Mouse (Mus musculus) ES-E14 (cell line): Measurements from ENCODE around the gene Slc15a1. TPM values are rescaled to one million over a fixed set of nuclear protein-coding genes. Genes with fewer than 3 reads are reported as not detected.

Experiments
- DNase-seq: peaks from one replicate; pipeline ENCODE4 v3.0.0-alpha.2; 2013; ENCODE audit warnings: low read depth, low spot score
- H3K27ac ChIP-seq: 2 replicates; pipeline ENCODE4 v1.5.1; 2012; ENCODE audit warnings: low read depth, mild to moderate bottlenecking, low read length, moderate library complexity, mixed read lengths; ENCODE audit not compliant: poor library complexity, insufficient read depth, severe bottlenecking
- H3K36me3 ChIP-seq: 2 replicates; pipeline ENCODE4 v1.6.1; 2012; ENCODE audit warnings: mild to moderate bottlenecking, low read length, moderate library complexity, mixed read lengths; ENCODE audit not compliant: control insufficient read depth, poor library complexity, insufficient read depth, severe bottlenecking
- H3K4me1 ChIP-seq, 2 experiments: fragments of 150-350 bp in 1 of 2; sonication (generic) in 1 of 2; 2 replicates each; pipeline ENCODE4 v1.6.1; 2012; ENCODE audit warnings: low read length in 2 of 2, mild to moderate bottlenecking in 1 of 2, mixed read lengths in 1 of 2; ENCODE audit not compliant: control insufficient read depth in 2 of 2, insufficient read depth in 2 of 2, poor library complexity in 1 of 2
- H3K4me3 ChIP-seq, 2 experiments: fragments of 150-350 bp in 1 of 2; sonication (generic) in 1 of 2; 2 replicates each; pipeline ENCODE4 v1.5.1; 2012; ENCODE audit warnings: low read length in 2 of 2, low read depth in 1 of 2, mild to moderate bottlenecking in 1 of 2, mixed read lengths in 1 of 2; ENCODE audit not compliant: insufficient read depth in 1 of 2, poor library complexity in 1 of 2, severe bottlenecking in 1 of 2
- H3K9ac ChIP-seq: 2 replicates; pipeline ENCODE4 v1.6.1; 2012; ENCODE audit warnings: low read depth, mild to moderate bottlenecking, low read length, mixed read lengths; ENCODE audit not compliant: poor library complexity, insufficient read depth, severe bottlenecking
- H3K9me3 ChIP-seq: fragments of 150-350 bp; sonication (generic); 2 replicates; pipeline ENCODE4 v1.6.1; 2012; ENCODE audit warnings: low read depth, mild to moderate bottlenecking, low read length; ENCODE audit not compliant: control insufficient read depth, insufficient read depth
- CHD2 ChIP-seq: IDR thresholded peaks from 2 replicates; pipeline ENCODE4 v1.6.1; 2014; ENCODE audit warnings: mild to moderate bottlenecking, low read depth, low read length, inconsistent platforms
- HCFC1 ChIP-seq: IDR thresholded peaks from 2 replicates; pipeline ENCODE4 v1.6.1; 2012; ENCODE audit warnings: low read length, inconsistent platforms, borderline replicate concordance; ENCODE audit not compliant: insufficient read depth
- MAFK ChIP-seq: IDR thresholded peaks from 2 replicates; pipeline ENCODE4 v1.6.1; 2014; ENCODE audit warnings: mild to moderate bottlenecking, low read depth, low read length, inconsistent platforms; ENCODE audit not compliant: insufficient read depth
- ZC3H11A ChIP-seq: IDR thresholded peaks from 2 replicates; pipeline ENCODE4 v1.6.1; 2012; ENCODE audit warnings: low read depth, mild to moderate bottlenecking, inconsistent platforms, low read length, borderline replicate concordance
- ZNF384 ChIP-seq: IDR thresholded peaks from 2 replicates; pipeline ENCODE4 v1.6.1; 2012; ENCODE audit warnings: low read depth, low read length, inconsistent platforms
- in situ Hi-C, 2 experiments: fragments of 600-800 bp; cut with MboI; formaldehyde crosslinking; loops; one replicate each; pipeline ENCODE4 v1.15.1; 2025; ENCODE audit warnings: low sequenced_read_pairs in 2 of 2, inconsistent platforms in 1 of 2; ENCODE audit not compliant: unreplicated experiment in 2 of 2
- total RNA-seq: library from RNA; depleted of rRNA; stranded (reverse); fragments of 300-350 nt; gene quantifications from 2 replicates; pipeline ENCODE4 v1.2.3, GENCODE M21; 2012

Slc15a1 gene
- total RNA-seq, 1 experiment, result 4.6 TPM

DNA sequence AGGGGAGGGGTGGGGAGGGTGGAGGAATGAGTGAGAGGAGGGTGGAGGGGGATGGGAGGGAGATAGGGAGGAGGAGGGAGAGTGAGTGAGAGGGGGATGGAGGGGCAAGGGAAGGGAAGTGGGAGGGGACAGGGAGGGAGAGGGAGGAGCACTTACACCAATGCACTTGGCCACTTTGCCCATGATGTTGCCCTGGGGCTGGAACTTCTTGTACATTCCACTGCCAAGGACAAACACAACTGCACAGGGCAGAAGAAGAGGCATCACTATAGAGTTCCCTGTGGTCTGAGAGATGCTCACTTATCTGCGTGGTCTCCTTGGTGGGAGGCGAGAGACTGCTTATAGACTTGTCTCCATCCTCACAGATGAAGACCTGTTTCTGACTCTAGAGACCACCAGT is 23.5 kb downstream of the Slc15a1 start:
- in situ Hi-C loops, result no loop called here
- Histone ChIP-seq H3K9ac (no peak overlapping the region), H3K27ac (no peak overlapping the region), H3K36me3 (no peaks in the 10 kb centered on the region), H3K4me1 (no peaks in the 10 kb centered on the region), H3K4me3 (no peak overlapping the region), H3K9me3 (no peaks in the 10 kb centered on the region)
- no peak for DNase-seq
- no peak for TF ChIP-seq HCFC1
- no peak for TF ChIP-seq MAFK
- no peak for TF ChIP-seq ZNF384
- TF ChIP-seq ZC3H11A, result no peak
- TF ChIP-seq CHD2, result no peak

DNA sequence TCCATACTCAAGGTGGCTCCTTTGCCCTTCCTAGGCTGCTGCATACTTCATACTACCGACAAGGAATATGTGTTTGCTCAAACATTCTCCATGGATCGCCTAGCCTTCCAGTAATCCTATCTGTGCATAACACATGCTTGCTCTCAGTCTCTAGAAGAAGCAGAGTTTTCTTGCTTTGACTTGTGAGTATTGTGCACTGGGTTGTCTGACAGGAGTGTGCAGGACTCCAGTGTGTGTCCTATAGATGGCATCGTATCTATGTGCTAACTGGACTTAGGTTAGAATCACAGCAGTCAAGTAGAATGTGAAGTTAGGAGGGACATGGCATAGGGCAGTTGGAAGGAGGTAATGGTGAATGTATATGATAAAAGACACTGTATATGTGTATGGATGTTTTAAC is 26.0 kb downstream of the Slc15a1 start:
- H3K9ac ChIP-seq, result no peak overlapping the region
- DNase-seq, result no peak
- no peak overlapping the region for H3K4me3 ChIP-seq
- no peaks in the 10 kb centered on the region for H3K9me3 ChIP-seq
- no peaks in the 10 kb centered on the region for H3K36me3 ChIP-seq
- TF ChIP-seq HCFC1 (no peak), ZNF384 (no peak), MAFK (no peak), ZC3H11A (no peak), CHD2 (no peak)
- in situ Hi-C loops, result loop anchor here in 1 of 2 experiments (10.0 kb wide), 1 partner anchor 96 kb away; no protein-coding TSS in a partner anchor
- H3K27ac ChIP-seq, result no peak overlapping the region
- H3K4me1 ChIP-seq, result no peaks in the 10 kb centered on the region

DNA sequence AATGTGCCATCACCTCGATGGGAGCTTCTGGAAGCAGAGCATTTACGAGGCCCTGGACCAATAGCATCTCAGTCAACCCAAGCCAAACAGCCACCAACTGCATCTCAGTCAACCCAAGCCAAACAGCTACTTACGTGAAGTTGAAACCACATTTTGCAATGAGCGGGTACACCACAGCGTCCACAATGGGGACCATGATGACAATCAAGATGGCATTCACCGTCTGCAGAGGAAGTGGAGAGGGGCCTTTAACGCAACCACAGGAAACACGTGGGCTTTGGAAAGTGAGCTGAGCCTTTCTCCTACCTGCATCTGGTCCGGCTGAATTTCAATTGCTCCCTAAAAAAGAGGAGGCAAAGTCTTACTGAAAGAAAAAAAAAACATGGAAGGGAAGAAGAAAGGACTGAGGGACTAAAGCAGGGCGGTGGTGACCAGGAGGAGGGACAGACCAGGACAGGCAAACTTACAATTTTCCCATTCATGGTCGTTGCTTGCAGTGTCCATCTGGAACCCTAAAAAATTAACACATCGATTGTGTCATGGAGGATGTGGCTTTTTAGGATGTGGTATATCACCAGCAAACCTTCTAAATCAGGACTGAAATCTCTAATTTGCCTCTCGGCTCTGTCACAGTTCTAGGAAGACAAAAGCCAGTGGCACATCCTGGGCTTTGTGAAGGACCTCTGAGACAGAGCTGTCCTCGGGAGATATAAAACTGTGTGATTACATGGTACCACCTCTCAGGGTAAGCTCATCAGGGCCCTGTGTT is 26.9 kb downstream of the Slc15a1 start:
- H3K36me3 ChIP-seq, result no peaks in the 10 kb centered on the region
- H3K9ac ChIP-seq, result no peak overlapping the region
- H3K9me3 ChIP-seq, result no peaks in the 10 kb centered on the region
- no peak for TF ChIP-seq ZNF384
- no peak for TF ChIP-seq HCFC1
- TF ChIP-seq CHD2, result no peak
- no peak for TF ChIP-seq MAFK
- TF ChIP-seq ZC3H11A, result no peak
- no peaks in the 10 kb centered on the region for H3K4me1 ChIP-seq
- no peak overlapping the region for H3K4me3 ChIP-seq
- in situ Hi-C loops, result loop anchor here in 1 of 2 experiments (10.0 kb wide), 1 partner anchor 97 kb away; no protein-coding TSS in a partner anchor
- DNase-seq, result no peak
- H3K27ac ChIP-seq, result no peak overlapping the region

DNA sequence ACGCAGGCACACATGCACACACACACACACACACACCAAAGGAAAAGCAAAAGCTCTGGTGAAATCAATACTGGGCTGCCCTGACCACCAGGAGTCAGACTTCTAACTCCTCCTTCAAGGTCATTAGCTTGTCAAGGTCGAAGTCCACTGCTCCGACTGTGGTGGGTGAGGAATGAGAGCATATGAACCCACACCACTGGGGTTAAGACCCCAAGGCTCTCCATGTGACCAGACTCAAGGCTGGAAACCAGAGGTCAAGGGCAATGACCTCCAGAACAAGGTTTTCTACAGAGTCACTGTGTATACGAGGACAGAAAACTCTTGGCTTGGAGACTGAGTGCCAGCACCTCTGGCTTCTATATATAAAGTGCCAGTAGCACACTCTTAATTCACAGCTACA is 31.2 kb downstream of the Slc15a1 start:
- TF ChIP-seq ZC3H11A (no peak), MAFK (no peak), ZNF384 (no peak), HCFC1 (no peak), CHD2 (no peak)
- no peak for DNase-seq
- H3K9ac ChIP-seq, result no peak overlapping the region
- H3K36me3 ChIP-seq, result no peaks in the 10 kb centered on the region
- H3K9me3 ChIP-seq, result no peaks in the 10 kb centered on the region
- no peaks in the 10 kb centered on the region for H3K4me1 ChIP-seq
- H3K27ac ChIP-seq, result no peak overlapping the region
- H3K4me3 ChIP-seq, result no peak overlapping the region
- in situ Hi-C loops, result loop anchor here in 1 of 2 experiments (10.0 kb wide), 1 partner anchor 101 kb away; no protein-coding TSS in a partner anchor
